Mouse (Mus musculus): ENCODE data around the gene Patz1. TPM values are rescaled to one million over a fixed set of nuclear protein-coding genes. Genes with fewer than 3 reads are reported as not detected.

Patz1 gene
- polyA plus RNA-seq, 1 experiment from 2014 or later = 61.7 TPM

- Histone ChIP-seq H3K36me3 (ENCODE audit: control insufficient read depth, insufficient read depth, low read length) (peaks cover 10% of the 10 kb centered on the region; the same call in 1 of the 2 replicates), H3K27ac (ENCODE audit: low read depth, low read length) (peak overlapping the region; percentile 15; the same call in 1 of the 2 replicates), H3K9ac (ENCODE audit: low read length) (peak overlapping the region; percentile 63), H3K27me3 (replicated peaks; ENCODE audit: control insufficient read depth, insufficient read depth, low read length) (no peaks in the 10 kb centered on the region), H3K4me3 (ENCODE audit: low read depth, low read length) (peak overlapping the region; percentile 56), H3K4me2 (ENCODE audit: low read length) (peak overlapping the region; percentile 100), H3K4me1 (ENCODE audit: control insufficient read depth, insufficient read depth, low read length) (peaks cover 7% of the 10 kb centered on the region; the same call in 1 of the 2 replicates), H3K9me3 (replicated peaks; ENCODE audit: control insufficient read depth, low read length) (no peaks in the 10 kb centered on the region)
- ATAC-seq (no peak), DNase-seq (ENCODE audit: low spot score) (peak; percentile 49)
- 3% methylated on average over 14 of the region's 14 CpGs for WGBS
Measured at GRCm38 (mm10) chr11:3330991-3331750, 42.5 kb downstream of the Patz1 start.

- under 1% methylated on average over 68 of the region's 75 CpGs for WGBS
- Histone ChIP-seq H3K9me3 (replicated peaks; ENCODE audit: control insufficient read depth, low read length) (no peaks in the 10 kb centered on the region), H3K4me1 (ENCODE audit: control insufficient read depth, insufficient read depth, low read length) (peaks cover 7% of the 10 kb centered on the region; the same call in 1 of the 2 replicates), H3K27me3 (replicated peaks; ENCODE audit: control insufficient read depth, insufficient read depth, low read length) (no peaks in the 10 kb centered on the region), H3K27ac (ENCODE audit: low read depth, low read length) (0 out of 2 replicates have a peak overlapping the region, but pooled peaks have one; percentile 52), H3K9ac (ENCODE audit: low read length) (peak overlapping the region; percentile 66), H3K4me2 (ENCODE audit: low read length) (peak overlapping the region; percentile 100), H3K4me3 (ENCODE audit: low read depth, low read length) (peak overlapping the region; percentile 56), H3K36me3 (ENCODE audit: control insufficient read depth, insufficient read depth, low read length) (peaks cover 10% of the 10 kb centered on the region; the same call in 1 of the 2 replicates)
- peak; percentile 99 for ATAC-seq
- peak; percentile 98 for DNase-seq (ENCODE audit: low spot score)
Measured at GRCm38 (mm10) chr11:3331756-3332642, 43.3 kb downstream of the Patz1 start.

DNA sequence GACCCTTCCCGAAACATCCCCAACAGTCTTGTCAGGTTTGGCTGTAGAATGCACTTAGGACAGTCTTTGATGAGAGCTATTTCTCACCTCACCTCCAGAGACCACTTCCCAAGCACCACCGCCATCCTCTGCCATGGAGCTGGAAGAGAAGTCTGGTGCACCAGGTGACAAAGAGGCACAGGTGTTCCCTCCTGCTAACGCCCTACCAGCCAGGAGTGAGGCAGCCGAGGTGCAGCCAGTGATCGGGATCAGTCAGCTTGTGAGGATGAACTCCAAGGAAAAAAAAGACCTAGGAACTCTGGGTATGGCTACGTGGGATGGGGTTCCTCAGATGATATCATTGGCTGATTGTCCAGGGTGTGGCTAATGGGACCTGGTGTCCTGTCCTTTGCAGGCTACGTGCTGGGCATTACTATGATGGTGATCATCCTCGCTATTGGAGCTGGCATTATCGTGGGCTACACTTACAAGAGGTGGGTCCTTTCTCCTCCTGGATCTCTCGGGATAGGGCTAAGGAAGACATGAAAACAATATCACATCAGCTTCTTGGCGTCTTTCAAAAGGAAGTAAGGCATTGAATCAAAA, 44.5 kb downstream of the Patz1 start:
- WGBS = 89% methylated on average over 11 of the region's 11 CpGs
- H3K36me3 ChIP-seq (ENCODE audit: control insufficient read depth, insufficient read depth, low read length) = peaks cover 10% of the 10 kb centered on the region; the same call in 1 of the 2 replicates
- no peak overlapping the region; the same call in 1 of the 2 replicates for H3K4me2 ChIP-seq (ENCODE audit: low read length)
- no peaks in the 10 kb centered on the region for H3K27me3 ChIP-seq (replicated peaks; ENCODE audit: control insufficient read depth, insufficient read depth, low read length)
- ATAC-seq = no peak
- peaks cover 15% of the 10 kb centered on the region for H3K4me1 ChIP-seq (ENCODE audit: control insufficient read depth, insufficient read depth, low read length)
- H3K27ac ChIP-seq (ENCODE audit: low read depth, low read length) = no peak overlapping the region
- no peaks in the 10 kb centered on the region for H3K9me3 ChIP-seq (replicated peaks; ENCODE audit: control insufficient read depth, low read length)
- H3K4me3 ChIP-seq (ENCODE audit: low read depth, low read length) = no peak overlapping the region
- no peak overlapping the region for H3K9ac ChIP-seq (ENCODE audit: low read length)
- no peak for DNase-seq (ENCODE audit: low spot score)

DNA sequence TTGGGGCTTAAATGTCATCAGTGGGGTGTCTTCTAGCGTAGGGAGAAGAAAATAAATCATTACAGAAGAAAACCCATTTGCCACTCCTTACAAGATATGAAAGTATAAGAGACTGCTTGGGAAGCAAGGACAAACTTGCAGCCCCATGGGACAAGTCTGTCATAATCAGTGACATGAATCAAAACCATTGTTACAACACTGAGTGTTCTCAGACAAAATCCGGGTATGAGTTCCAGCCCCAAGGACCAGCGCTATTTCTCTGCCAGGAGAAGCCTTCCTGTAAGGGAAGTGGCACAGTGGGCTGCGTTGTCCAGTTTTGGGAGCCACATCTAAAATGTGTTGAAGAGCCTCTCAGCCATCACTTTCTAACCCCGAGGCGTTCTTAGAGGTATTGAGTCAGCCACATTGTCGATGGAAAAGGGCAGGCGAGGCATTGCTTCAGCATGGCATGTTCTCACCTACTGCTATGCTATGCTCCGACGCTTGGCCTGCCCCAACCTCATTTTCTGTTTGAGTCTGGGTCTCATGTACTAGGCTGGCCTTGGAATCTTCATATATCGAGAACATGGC, 45.6 kb downstream of the Patz1 start:
- no peak overlapping the region for H3K4me3 ChIP-seq (ENCODE audit: low read depth, low read length)
- no peak overlapping the region for H3K4me2 ChIP-seq (ENCODE audit: low read length)
- DNase-seq (ENCODE audit: low spot score) (no peak), ATAC-seq (no peak)
- peaks cover 10% of the 10 kb centered on the region; the same call in 1 of the 2 replicates for H3K36me3 ChIP-seq (ENCODE audit: control insufficient read depth, insufficient read depth, low read length)
- H3K9me3 ChIP-seq (replicated peaks; ENCODE audit: control insufficient read depth, low read length) = no peaks in the 10 kb centered on the region
- no peak overlapping the region for H3K27ac ChIP-seq (ENCODE audit: low read depth, low read length)
- WGBS = 90% methylated on average over 11 of the region's 11 CpGs
- no peak overlapping the region for H3K9ac ChIP-seq (ENCODE audit: low read length)
- H3K27me3 ChIP-seq (replicated peaks; ENCODE audit: control insufficient read depth, insufficient read depth, low read length) = no peaks in the 10 kb centered on the region
- peaks cover 15% of the 10 kb centered on the region for H3K4me1 ChIP-seq (ENCODE audit: control insufficient read depth, insufficient read depth, low read length)

- H3K36me3 ChIP-seq (ENCODE audit: control insufficient read depth, insufficient read depth, low read length) = peaks cover 10% of the 10 kb centered on the region; the same call in 1 of the 2 replicates
- no peak overlapping the region for H3K27ac ChIP-seq (ENCODE audit: low read depth, low read length)
- H3K9me3 ChIP-seq (replicated peaks; ENCODE audit: control insufficient read depth, low read length) = no peaks in the 10 kb centered on the region
- H3K4me3 ChIP-seq (ENCODE audit: low read depth, low read length) = no peak overlapping the region
- no peak overlapping the region for H3K9ac ChIP-seq (ENCODE audit: low read length)
- ATAC-seq (no peak), DNase-seq (ENCODE audit: low spot score) (no peak)
- no peak overlapping the region for H3K4me2 ChIP-seq (ENCODE audit: low read length)
- H3K4me1 ChIP-seq (ENCODE audit: control insufficient read depth, insufficient read depth, low read length) = peaks cover 15% of the 10 kb centered on the region
- WGBS = 42% methylated on average over 9 of the region's 9 CpGs
- no peaks in the 10 kb centered on the region for H3K27me3 ChIP-seq (replicated peaks; ENCODE audit: control insufficient read depth, insufficient read depth, low read length)
Measured at GRCm38 (mm10) chr11:3334711-3335316, 46.1 kb downstream of the Patz1 start.

- Histone ChIP-seq H3K4me2 (ENCODE audit: low read length) (no peak overlapping the region), H3K27ac (ENCODE audit: low read depth, low read length) (no peak overlapping the region), H3K36me3 (ENCODE audit: control insufficient read depth, insufficient read depth, low read length) (peaks cover 10% of the 10 kb centered on the region; the same call in 1 of the 2 replicates), H3K9me3 (replicated peaks; ENCODE audit: control insufficient read depth, low read length) (no peaks in the 10 kb centered on the region), H3K4me1 (ENCODE audit: control insufficient read depth, insufficient read depth, low read length) (peaks cover 12% of the 10 kb centered on the region), H3K9ac (ENCODE audit: low read length) (no peak overlapping the region), H3K27me3 (replicated peaks; ENCODE audit: control insufficient read depth, insufficient read depth, low read length) (no peaks in the 10 kb centered on the region), H3K4me3 (ENCODE audit: low read depth, low read length) (no peak overlapping the region)
- ATAC-seq (no peak), DNase-seq (ENCODE audit: low spot score) (no peak)
- WGBS = 56% methylated on average over 11 of the region's 11 CpGs
Measured at GRCm38 (mm10) chr11:3335651-3336216, 47.1 kb downstream of the Patz1 start.

DNA sequence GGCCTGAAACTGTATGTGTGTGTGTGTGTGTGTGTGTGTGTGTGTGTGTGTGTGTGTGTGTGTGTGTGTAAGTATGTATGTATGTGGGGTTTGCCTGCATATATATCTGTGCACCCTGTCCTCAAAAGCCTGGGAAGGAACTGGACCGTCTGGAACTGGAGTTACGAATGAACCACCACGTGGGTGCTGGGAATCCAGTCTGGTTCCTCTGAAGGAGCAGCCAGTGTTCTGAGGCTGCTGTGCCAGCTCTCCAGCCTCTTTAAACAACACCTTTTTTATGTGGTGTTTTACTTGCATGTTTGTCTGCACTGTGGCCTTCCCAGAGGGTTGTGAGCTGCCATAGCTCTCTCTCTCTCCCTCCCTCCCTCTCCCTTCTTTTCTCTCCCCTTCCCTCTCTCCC, 47.9 kb downstream of the Patz1 start:
- ATAC-seq = no peak
- peaks cover 12% of the 10 kb centered on the region for H3K4me1 ChIP-seq (ENCODE audit: control insufficient read depth, insufficient read depth, low read length)
- no peak overlapping the region for H3K27ac ChIP-seq (ENCODE audit: low read depth, low read length)
- 67% methylated on average over 3 of the region's 3 CpGs for WGBS
- H3K9me3 ChIP-seq (replicated peaks; ENCODE audit: control insufficient read depth, low read length) = no peaks in the 10 kb centered on the region
- H3K4me3 ChIP-seq (ENCODE audit: low read depth, low read length) = no peak overlapping the region
- peaks cover 14% of the 10 kb centered on the region for H3K36me3 ChIP-seq (ENCODE audit: control insufficient read depth, insufficient read depth, low read length)
- no peak overlapping the region for H3K4me2 ChIP-seq (ENCODE audit: low read length)
- no peaks in the 10 kb centered on the region for H3K27me3 ChIP-seq (replicated peaks; ENCODE audit: control insufficient read depth, insufficient read depth, low read length)
- DNase-seq (ENCODE audit: low spot score) = no peak
- H3K9ac ChIP-seq (ENCODE audit: low read length) = no peak overlapping the region

Data from forebrain, embryonic 14.5 days (tissue).